Comparison of ENCODE assay signal across 9 mouse cellular contexts in the genomic region with DNA sequence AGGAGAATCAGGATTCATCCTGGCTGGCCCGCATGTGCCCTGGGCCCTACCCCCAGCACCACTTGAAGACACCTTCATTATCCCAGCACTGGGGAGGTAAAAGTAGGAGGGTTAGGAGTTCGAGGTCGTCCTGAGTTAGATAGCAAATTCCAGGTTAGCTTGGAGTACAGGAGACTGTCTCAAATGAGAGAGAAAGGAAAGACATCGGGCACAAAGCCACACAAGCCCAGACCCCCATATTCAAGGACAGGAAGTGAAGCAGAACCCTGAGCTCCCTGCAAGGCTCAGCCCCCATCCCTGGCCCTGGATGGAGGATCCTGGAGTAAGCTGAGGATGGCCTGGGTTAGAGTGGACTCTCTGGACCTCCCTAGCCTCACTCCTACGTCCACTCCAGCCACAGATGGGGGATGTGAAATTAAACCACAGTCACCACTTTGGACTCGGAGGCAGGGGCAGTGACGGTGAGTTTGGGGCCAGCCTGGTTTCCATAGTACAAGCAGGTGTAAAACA. TPM values are rescaled to one million over a fixed set of nuclear protein-coding genes. Genes with fewer than 3 reads are reported as not detected.
DNase-seq lines count a peak whose midpoint lies in the region; ATAC-seq lines count a peak whose summit lies in the region.
"Had no signal": no experiment of that assay in that cellular context is flagged by ENCODE, and none has a peak within 500 bp of the region (broad histone marks: within the 10 kb centered on the region; RNA-seq: fewer than 3 reads in every experiment).

No protein-coding gene starts in this region.

- peak overlapping the region; percentile 74 for H3K4me2 ChIP-seq in heart, embryonic 15.5 days
- H3K4me2 ChIP-seq in hindbrain, embryonic 14.5 days (replicated peaks), result peak overlapping the region; percentile 48
- peak overlapping the region; percentile 13; the same call in 1 of the 2 replicates for H3K4me2 ChIP-seq in midbrain, embryonic 13.5 days (replicated peaks)

- WGBS in heart, embryonic 15.5 days, result 31% methylated on average over 7 of the region's 7 CpGs
- 22% methylated on average over 7 of the region's 7 CpGs for WGBS in hindbrain, embryonic 14.5 days
- WGBS in midbrain, embryonic 13.5 days, result 9% methylated on average over 7 of the region's 7 CpGs

- 0 out of 2 replicates have a peak overlapping the region, but pooled peaks have one; percentile 5 for H3K9ac ChIP-seq in heart, embryonic 15.5 days
- H3K9ac ChIP-seq in hindbrain, embryonic 14.5 days, result no peak overlapping the region
- H3K9ac ChIP-seq in midbrain, embryonic 13.5 days (replicated peaks), result no peak overlapping the region

- H3K27me3 ChIP-seq in heart, embryonic 15.5 days, result no peaks in the 10 kb centered on the region
- peaks cover 13% of the 10 kb centered on the region; the same call in 1 of the 2 replicates for H3K27me3 ChIP-seq in hindbrain, embryonic 14.5 days (ENCODE audit: control insufficient read depth, insufficient read depth, low read length)
- peaks cover 47% of the 10 kb centered on the region for H3K27me3 ChIP-seq in midbrain, embryonic 13.5 days
- H3K27me3 ChIP-seq: Patski had no signal

- no peak for DNase-seq in heart, postnatal 10 days
- no peak for DNase-seq in hindbrain, embryonic 14.5 days (ENCODE audit: low spot score)
- DNase-seq in urinary bladder, postnatal 10 days (ENCODE audit: low spot score), result no peak
- no peak for DNase-seq in layer of hippocampus, adult 11-12 months (ENCODE audit: low spot score)
- DNase-seq in urinary bladder, adult 18-20 months (ENCODE audit: low spot score in 2 of 2), result no peak

- peak overlapping the region; percentile 45 for H3K4me3 ChIP-seq in heart, embryonic 15.5 days
- peak overlapping the region; percentile 55 for H3K4me3 ChIP-seq in brown adipose tissue, adult 24 weeks (ENCODE audit: insufficient read depth, low read depth, low read length)
- no peak overlapping the region for H3K4me3 ChIP-seq in hindbrain, embryonic 14.5 days (replicated peaks; ENCODE audit: low read length)
- H3K4me3 ChIP-seq in midbrain, embryonic 13.5 days (replicated peaks), result no peak overlapping the region

- no peaks in the 10 kb centered on the region for H3K9me3 ChIP-seq in heart, embryonic 15.5 days (replicated peaks)
- no peaks in the 10 kb centered on the region for H3K9me3 ChIP-seq in hindbrain, embryonic 14.5 days (ENCODE audit: control insufficient read depth, low read length)
- H3K9me3 ChIP-seq in midbrain, embryonic 13.5 days, result no peaks in the 10 kb centered on the region

- no peaks in the 10 kb centered on the region for H3K36me3 ChIP-seq in heart, embryonic 15.5 days
- no peaks in the 10 kb centered on the region for H3K36me3 ChIP-seq in hindbrain, embryonic 14.5 days (replicated peaks; ENCODE audit: control insufficient read depth, insufficient read depth)
- no peaks in the 10 kb centered on the region for H3K36me3 ChIP-seq in midbrain, embryonic 13.5 days

- intact Hi-C loops in heart, postnatal 10 days (cut with DNase I), result loop anchor here (10.0 kb wide), 1 partner anchor 47 kb away; a partner anchor contains a TSS

- no peak for ATAC-seq in heart, embryonic 15.5 days (replicated peaks; ENCODE audit: insufficient number of reproducible peaks, insufficient read depth, low FRiP score, low read depth)
- ATAC-seq in hindbrain, embryonic 14.5 days (ENCODE audit: low FRiP score), result no peak
- 0 out of 2 replicates have a peak, but pooled peaks have one; percentile 3 for ATAC-seq in midbrain, embryonic 13.5 days
- ATAC-seq: Patski had no signal

- peaks cover 54% of the 10 kb centered on the region for H3K4me1 ChIP-seq in heart, embryonic 15.5 days (replicated peaks)
- H3K4me1 ChIP-seq in brown adipose tissue, adult 24 weeks (ENCODE audit: control insufficient read depth, insufficient read depth, insufficient read length, low read length), result peaks cover 4% of the 10 kb centered on the region; the same call in 1 of the 2 replicates
- peaks cover 23% of the 10 kb centered on the region for H3K4me1 ChIP-seq in hindbrain, embryonic 14.5 days (replicated peaks; ENCODE audit: control insufficient read depth, insufficient read depth, low read length)
- peaks cover 51% of the 10 kb centered on the region for H3K4me1 ChIP-seq in midbrain, embryonic 13.5 days (replicated peaks)

- peak overlapping the region; percentile 32; the same call in 1 of the 2 replicates for H3K27ac ChIP-seq in heart, embryonic 15.5 days
- peak overlapping the region; percentile 36; the same call in 1 of the 2 replicates for H3K27ac ChIP-seq in brown adipose tissue, adult 24 weeks (replicated peaks; ENCODE audit: low read depth, low read length)
- no peak overlapping the region for H3K27ac ChIP-seq in hindbrain, embryonic 14.5 days
- 0 out of 2 replicates have a peak overlapping the region, but pooled peaks have one; percentile 16 for H3K27ac ChIP-seq in midbrain, embryonic 13.5 days

RNA-seq across cellular contexts. Expression of a gene that starts 0.6 kb away (rescaled TPM):
- 23.9 and 30.5 TPM in 2 replicates for polyA plus RNA-seq in heart, embryonic 15.5 days (2015; fragmentation: Nextera tagmentation; extraction: Ambion mirVana)
- total RNA-seq in heart, postnatal 10 days (2021), result 10 to 100 TPM; 10.2 to 11.1 TPM
- 3.3 TPM in 1 of 2 replicates, not detected in the other for polyA plus RNA-seq in brown adipose tissue, adult 24 weeks (2012; ENCODE audit: insufficient read depth, insufficient read length, missing spikeins)
- polyA plus RNA-seq in hindbrain, embryonic 14.5 days (2014; fragmentation: Nextera tagmentation; extraction: Ambion mirVana), result 4.2 and 4.8 TPM in 2 replicates
- 2.8 and 4.4 TPM in 2 replicates for polyA plus RNA-seq in midbrain, embryonic 13.5 days (2015; fragmentation: Nextera tagmentation; extraction: Ambion mirVana)

RNA-seq across cellular contexts. Expression of a gene that starts 4.6 kb away (rescaled TPM):
- polyA plus RNA-seq in heart, embryonic 15.5 days (2015; fragmentation: Nextera tagmentation; extraction: Ambion mirVana), result 0.48 and 0.72 TPM in 2 replicates
- total RNA-seq in heart, postnatal 10 days (2021), result 1 to 10 TPM; 1.3 to 1.4 TPM
- 4.1 and 8.7 TPM in 2 replicates for polyA plus RNA-seq in brown adipose tissue, adult 24 weeks (2012; ENCODE audit: insufficient read depth, insufficient read length, missing spikeins)
- polyA plus RNA-seq in hindbrain, embryonic 14.5 days (2014; fragmentation: Nextera tagmentation; extraction: Ambion mirVana), result 0.90 and 1.1 TPM in 2 replicates
- polyA plus RNA-seq in midbrain, embryonic 13.5 days (2015; fragmentation: Nextera tagmentation; extraction: Ambion mirVana), result 2.9 and 3.0 TPM in 2 replicates

RNA-seq across cellular contexts. Expression of a gene that starts 26.1 kb away (rescaled TPM):
- polyA plus RNA-seq in heart, embryonic 15.5 days (2015; fragmentation: Nextera tagmentation; extraction: Ambion mirVana), result 20.8 and 26.7 TPM in 2 replicates
- 10 to 100 TPM; 12.8 to 14.2 TPM for total RNA-seq in heart, postnatal 10 days (2021)
- 3.2 and 4.5 TPM in 2 replicates for polyA plus RNA-seq in brown adipose tissue, adult 24 weeks (2012; ENCODE audit: insufficient read depth, insufficient read length, missing spikeins)
- polyA plus RNA-seq in hindbrain, embryonic 14.5 days (2014; fragmentation: Nextera tagmentation; extraction: Ambion mirVana), result 39.9 and 42.1 TPM in 2 replicates
- 64.7 and 67.4 TPM in 2 replicates for polyA plus RNA-seq in midbrain, embryonic 13.5 days (2015; fragmentation: Nextera tagmentation; extraction: Ambion mirVana)

RNA-seq across cellular contexts. Expression of a gene that starts 26.9 kb away (rescaled TPM):
- polyA plus RNA-seq in heart, embryonic 15.5 days (2015; fragmentation: Nextera tagmentation; extraction: Ambion mirVana), result 12.3 and 13.7 TPM in 2 replicates
- 10 to 100 TPM; 13.9 to 16.6 TPM for total RNA-seq in heart, postnatal 10 days (2021)
- 12.6 and 12.9 TPM in 2 replicates for polyA plus RNA-seq in brown adipose tissue, adult 24 weeks (2012; ENCODE audit: insufficient read depth, insufficient read length, missing spikeins)
- 11.8 and 12.6 TPM in 2 replicates for polyA plus RNA-seq in hindbrain, embryonic 14.5 days (2014; fragmentation: Nextera tagmentation; extraction: Ambion mirVana)
- polyA plus RNA-seq in midbrain, embryonic 13.5 days (2015; fragmentation: Nextera tagmentation; extraction: Ambion mirVana), result 8.5 and 9.3 TPM in 2 replicates

RNA-seq across cellular contexts. Expression of a gene that starts 27.1 kb away (rescaled TPM):
- polyA plus RNA-seq in heart, embryonic 15.5 days (2015; fragmentation: Nextera tagmentation; extraction: Ambion mirVana), result 23.6 and 29.3 TPM in 2 replicates
- 10 to 100 TPM in 1 of 2 experiments, 1 to 10 TPM in 1; 8.1 to 11.2 TPM for total RNA-seq in heart, postnatal 10 days (2021)
- 3.2 and 4.8 TPM in 2 replicates for polyA plus RNA-seq in brown adipose tissue, adult 24 weeks (2012; ENCODE audit: insufficient read depth, insufficient read length, missing spikeins)
- 24.5 and 29.7 TPM in 2 replicates for polyA plus RNA-seq in hindbrain, embryonic 14.5 days (2014; fragmentation: Nextera tagmentation; extraction: Ambion mirVana)
- 23.6 and 26.2 TPM in 2 replicates for polyA plus RNA-seq in midbrain, embryonic 13.5 days (2015; fragmentation: Nextera tagmentation; extraction: Ambion mirVana)

Comparison
In these comparisons a context has a peak if more than half of its experiments do, and no peak if none do; other contexts are left out.
1. H3K4me2 ChIP-seq: peak in every context shown above with its lines; median percentile 74 in heart, embryonic 15.5 days; 48 in hindbrain, embryonic 14.5 days; 13 in midbrain, embryonic 13.5 days.
2. H3K4me3 ChIP-seq: peak in heart, embryonic 15.5 days (single experiment) and brown adipose tissue, adult 24 weeks (single experiment); none in hindbrain, embryonic 14.5 days (single experiment) and midbrain, embryonic 13.5 days (single experiment).